Mouse (Mus musculus): ENCODE data around the gene Tfip11.

Tfip11 gene

GRCm38 (mm10) chr5:112320379-112320778 is 5.8 kb upstream of the Tfip11 start:
- DNase-seq (ENCODE audit: extremely low read depth, low read depth), result no peak

- no peak for DNase-seq (ENCODE audit: extremely low read depth, low read depth)
Observed at GRCm38 (mm10) chr5:112320936-112321335, 5.2 kb upstream of the Tfip11 start.

GRCm38 (mm10) chr5:112321376-112321775 is 4.8 kb upstream of the Tfip11 start:
- DNase-seq (ENCODE audit: extremely low read depth, low read depth), result no peak

GRCm38 (mm10) chr5:112323246-112323645 is 2.9 kb upstream of the Tfip11 start:
- DNase-seq (ENCODE audit: extremely low read depth, low read depth), result no peak

- DNase-seq (ENCODE audit: extremely low read depth, low read depth), result peak; percentile 86
Observed at GRCm38 (mm10) chr5:112324637-112325545, 1.3 kb upstream of the Tfip11 start.

- no peak for DNase-seq (ENCODE audit: extremely low read depth, low read depth)
Observed at GRCm38 (mm10) chr5:112326446-112327009, 370 bp downstream of the Tfip11 start.

- DNase-seq (ENCODE audit: extremely low read depth, low read depth), result no peak
Observed at GRCm38 (mm10) chr5:112327854-112328253, 1.7 kb downstream of the Tfip11 start.

- no peak for DNase-seq (ENCODE audit: extremely low read depth, low read depth)
Observed at GRCm38 (mm10) chr5:112329805-112330564, 3.8 kb downstream of the Tfip11 start.

GRCm38 (mm10) chr5:112335473-112335872 is 9.3 kb downstream of the Tfip11 start:
- DNase-seq (ENCODE audit: extremely low read depth, low read depth), result no peak

- DNase-seq (ENCODE audit: extremely low read depth, low read depth), result no peak
Observed at GRCm38 (mm10) chr5:112337004-112337403, 10.8 kb downstream of the Tfip11 start.

- DNase-seq (ENCODE audit: extremely low read depth, low read depth), result no peak
Observed at GRCm38 (mm10) chr5:112339215-112339614, 13.1 kb downstream of the Tfip11 start.

GRCm38 (mm10) chr5:112342463-112343204 is 16.5 kb downstream of the Tfip11 start, which contains the start of the genes Srrd and Hps4:
Gene Srrd (minus strand): TSS chr5:112343040.
Gene Hps4 (plus strand): TSS chr5:112343083.
- DNase-seq (ENCODE audit: extremely low read depth, low read depth), result no peak

- DNase-seq (ENCODE audit: extremely low read depth, low read depth), result no peak
Observed at GRCm38 (mm10) chr5:112343205-112343595, 17.0 kb downstream of the Tfip11 start.

- no peak for DNase-seq (ENCODE audit: extremely low read depth, low read depth)
Observed at GRCm38 (mm10) chr5:112344092-112344960, 18.2 kb downstream of the Tfip11 start.

- DNase-seq (ENCODE audit: extremely low read depth, low read depth), result no peak
Observed at GRCm38 (mm10) chr5:112346211-112346965, 20.2 kb downstream of the Tfip11 start.

- DNase-seq (ENCODE audit: extremely low read depth, low read depth), result no peak
Observed at GRCm38 (mm10) chr5:112349169-112349568, 23.0 kb downstream of the Tfip11 start.

- DNase-seq (ENCODE audit: extremely low read depth, low read depth), result no peak
Observed at GRCm38 (mm10) chr5:112355493-112355892, 29.3 kb downstream of the Tfip11 start.

- DNase-seq (ENCODE audit: extremely low read depth, low read depth), result no peak
Observed at GRCm38 (mm10) chr5:112355910-112356309, 29.8 kb downstream of the Tfip11 start, which contains the start of gene Gm6583. Gene Gm6583 (minus strand): TSS chr5:112356033.

- no peak for DNase-seq (ENCODE audit: extremely low read depth, low read depth)
Observed at GRCm38 (mm10) chr5:112356322-112356721, 30.2 kb downstream of the Tfip11 start.

Measured in MEL-GATA-1-ER (cell line).